Mouse (Mus musculus) common myeloid progenitor, adult 5-6 weeks (primary cell): ENCODE results near the gene Mttp. TPM values are rescaled to one million over a fixed set of nuclear protein-coding genes. Genes with fewer than 3 reads are reported as not detected.

Source experiments
- ATAC-seq: replicated peaks from 2 replicates; pipeline ENCODE4 v1.8.0; 2016; ENCODE audit warnings: low read depth, mild to moderate bottlenecking, moderate TSS enrichment, inconsistent platforms; ENCODE audit not compliant: poor library complexity, severe bottlenecking
- total RNA-seq: library from RNA; stranded (forward); fragments of 200-1000, 187-1606 nt; gene quantifications from 2 replicates; pipeline ENCODE4 v1.2.3, GENCODE M21; 2017

Mttp gene
- total RNA-seq, 1 experiment from 2014 or later, result 1.2 TPM

- ATAC-seq, result no peak
These were observed 49.0 kb downstream of the Mttp start for GRCm38 (mm10) chr3:138095718-138096117.

GRCm38 (mm10) chr3:138095301-138095700 is 49.5 kb downstream of the Mttp start:
- ATAC-seq, result no peak

GRCm38 (mm10) chr3:138083896-138084295 is 60.9 kb downstream of the Mttp start:
- ATAC-seq, result no peak

- ATAC-seq, result no peak
These were observed 61.6 kb downstream of the Mttp start for GRCm38 (mm10) chr3:138083073-138083637.

- ATAC-seq, result no peak
These were observed 66.1 kb downstream of the Mttp start for GRCm38 (mm10) chr3:138078701-138079100.

- no peak for ATAC-seq
These were observed 67.1 kb downstream of the Mttp start for GRCm38 (mm10) chr3:138077476-138078340.

- no peak for ATAC-seq
These were observed 69.6 kb downstream of the Mttp start for GRCm38 (mm10) chr3:138075209-138075608.

GRCm38 (mm10) chr3:138074214-138074613 is 70.6 kb downstream of the Mttp start:
- ATAC-seq, result no peak

GRCm38 (mm10) chr3:138071476-138072073 is 73.2 kb downstream of the Mttp start:
- ATAC-seq, result no peak

- ATAC-seq, result no peak
These were observed 73.8 kb downstream of the Mttp start for GRCm38 (mm10) chr3:138071004-138071403.

GRCm38 (mm10) chr3:138069756-138070511 is 74.8 kb downstream of the Mttp start:
- ATAC-seq, result no peak

GRCm38 (mm10) chr3:138068103-138068502 is 76.7 kb downstream of the Mttp start:
- no peak for ATAC-seq

- ATAC-seq, result no peak
These were observed 77.5 kb downstream of the Mttp start, which contains the start of gene Gm5105 for GRCm38 (mm10) chr3:138067288-138067687. Gene Gm5105, minus strand, starts transcription at chr3:138067388.

GRCm38 (mm10) chr3:138066348-138066856 is 78.4 kb downstream of the Mttp start:
- no peak for ATAC-seq

- no peak for ATAC-seq
These were observed 78.8 kb downstream of the Mttp start for GRCm38 (mm10) chr3:138065930-138066329.

GRCm38 (mm10) chr3:138064732-138065645 is 79.8 kb downstream of the Mttp start, which contains the start of gene 1110002E22Rik:
Gene 1110002E22Rik, plus strand, starts transcription at chr3:138065052.
- ATAC-seq, result no peak

- ATAC-seq, result no peak
These were observed 80.9 kb downstream of the Mttp start for GRCm38 (mm10) chr3:138063731-138064329.

- no peak for ATAC-seq
These were observed 82.1 kb downstream of the Mttp start for GRCm38 (mm10) chr3:138062673-138063072.
